Mouse (Mus musculus) heart, postnatal 4 days (tissue): Measurements from ENCODE around the gene Slc7a11. TPM values are rescaled to one million over a fixed set of nuclear protein-coding genes. Genes with fewer than 3 reads are reported as not detected.
A peak's percentile ranks its signal among the peaks of the same experiment; 100 is the strongest.

Source experiments
- DNase-seq: peaks from one replicate; pipeline ENCODE4 v3.0.0; 2021
- total RNA-seq, 2 experiments: library from RNA; stranded (reverse); gene quantifications; 2 replicates each; pipeline ENCODE4 v1.2.3; 2021

The Slc7a11 gene
- total RNA-seq, 2 experiments from 2014 or later: 0.02 to 0.19 TPM

- peak; percentile 48 for DNase-seq
Measured at GRCm38 (mm10) chr3:50304137-50304536, 139.3 kb downstream of the Slc7a11 start.

GRCm38 (mm10) chr3:50302648-50303047 is 140.8 kb downstream of the Slc7a11 start:
- DNase-seq: no peak

GRCm38 (mm10) chr3:50300952-50301303 is 142.5 kb downstream of the Slc7a11 start:
- peak; percentile 66 for DNase-seq

GRCm38 (mm10) chr3:50300002-50300951 is 143.1 kb downstream of the Slc7a11 start:
- peak; percentile 10 for DNase-seq

- DNase-seq: no peak
Measured at GRCm38 (mm10) chr3:50298366-50298991, 144.9 kb downstream of the Slc7a11 start.

- no peak for DNase-seq
Measured at GRCm38 (mm10) chr3:50296956-50297355, 146.5 kb downstream of the Slc7a11 start.

GRCm38 (mm10) chr3:50275023-50275422 is 168.4 kb downstream of the Slc7a11 start:
- DNase-seq: no peak

GRCm38 (mm10) chr3:50272222-50272621 is 171.2 kb downstream of the Slc7a11 start:
- DNase-seq: no peak

- no peak for DNase-seq
Measured at GRCm38 (mm10) chr3:50269680-50270079, 173.7 kb downstream of the Slc7a11 start.

- DNase-seq: no peak
Measured at GRCm38 (mm10) chr3:50262547-50263087, 180.8 kb downstream of the Slc7a11 start.

- no peak for DNase-seq
Measured at GRCm38 (mm10) chr3:50262066-50262465, 181.3 kb downstream of the Slc7a11 start.

- no peak for DNase-seq
Measured at GRCm38 (mm10) chr3:50260667-50261066, 182.7 kb downstream of the Slc7a11 start.

GRCm38 (mm10) chr3:50258852-50259251 is 184.6 kb downstream of the Slc7a11 start:
- no peak for DNase-seq

- DNase-seq: no peak
Measured at GRCm38 (mm10) chr3:50249598-50250300, 193.7 kb downstream of the Slc7a11 start.

GRCm38 (mm10) chr3:50235990-50236389 is 207.4 kb downstream of the Slc7a11 start:
- no peak for DNase-seq

GRCm38 (mm10) chr3:50233144-50233543 is 210.3 kb downstream of the Slc7a11 start:
- no peak for DNase-seq

GRCm38 (mm10) chr3:50224390-50225114 is 218.9 kb downstream of the Slc7a11 start:
- DNase-seq: no peak

GRCm38 (mm10) chr3:50220454-50220853 is 223.0 kb downstream of the Slc7a11 start:
- no peak for DNase-seq

GRCm38 (mm10) chr3:50186369-50186768 is 257.0 kb downstream of the Slc7a11 start:
- DNase-seq: no peak

GRCm38 (mm10) chr3:50185879-50186278 is 257.5 kb downstream of the Slc7a11 start:
- no peak for DNase-seq

- DNase-seq: no peak
Measured at GRCm38 (mm10) chr3:50160756-50161155, 282.7 kb downstream of the Slc7a11 start.

GRCm38 (mm10) chr3:50144144-50144543 is 299.3 kb downstream of the Slc7a11 start:
- no peak for DNase-seq
